In the genomic region with DNA sequence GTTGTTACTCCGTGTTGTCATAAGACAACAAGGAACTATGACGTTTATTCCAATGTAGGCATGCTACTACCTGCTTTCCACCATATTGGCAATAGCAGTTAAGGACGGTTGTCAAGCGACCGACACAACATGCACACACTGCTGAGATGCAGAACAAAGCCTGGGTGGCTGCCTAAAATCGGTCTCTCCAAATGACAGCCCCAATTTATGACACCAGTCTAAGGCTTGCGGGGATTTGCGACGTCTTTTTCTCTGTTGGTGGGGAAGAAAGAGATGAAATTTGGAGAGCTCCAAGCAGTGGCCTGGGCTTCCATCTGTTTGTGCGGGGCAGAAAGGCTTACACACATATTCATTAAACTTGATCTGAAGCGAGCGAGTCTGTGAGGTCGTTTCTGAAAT, we compare ENCODE assay signal across 9 mouse cellular contexts. TPM values are rescaled to one million over a fixed set of nuclear protein-coding genes. Genes with fewer than 3 reads are reported as not detected.
DNase-seq lines count a peak whose midpoint lies in the region; ATAC-seq lines count a peak whose summit lies in the region.
"Had no signal": no experiment of that assay in that cellular context is flagged by ENCODE, and none has a peak within 500 bp of the region (broad histone marks: within the 10 kb centered on the region; RNA-seq: fewer than 3 reads in every experiment).

No protein-coding gene starts in this region.

- no peak overlapping the region for H3K9ac ChIP-seq in embryonic facial prominence, embryonic 12.5 days
- H3K9ac ChIP-seq in intestine, embryonic 16.5 days (ENCODE audit: low read depth, low read length) = no peak overlapping the region
- H3K9ac ChIP-seq in neural tube, embryonic 12.5 days = peak overlapping the region; percentile 69

- intact Hi-C loops in left cerebral cortex, postnatal 10 days (cut with DNase I) = loop anchor here (10.0 kb wide), 1 partner anchor 309 kb away; no protein-coding TSS in a partner anchor

- peak; percentile 22 to 26 for DNase-seq in left cerebral cortex, postnatal 10 days (ENCODE audit: extremely low spot score in 1 of 2, low spot score in 2 of 2)
- no peak for DNase-seq in left cerebral cortex, adult 8-10 months (ENCODE audit: low spot score in 2 of 2)
- DNase-seq in testis, postnatal 10 days (ENCODE audit: low spot score) = no peak
- no peak for DNase-seq in adrenal gland, postnatal 25 days
- no peak for DNase-seq in thymus, postnatal 25 days

- peak overlapping the region; percentile 88 for H3K4me2 ChIP-seq in embryonic facial prominence, embryonic 12.5 days (replicated peaks)
- peak overlapping the region; percentile 92 for H3K4me2 ChIP-seq in intestine, embryonic 16.5 days (ENCODE audit: low read depth, low read length)
- peak overlapping the region; percentile 82 for H3K4me2 ChIP-seq in neural tube, embryonic 12.5 days (replicated peaks)

- 23% methylated on average over 13 of the region's 13 CpGs for WGBS in embryonic facial prominence, embryonic 12.5 days
- WGBS in intestine, embryonic 16.5 days = 20% methylated on average over 13 of the region's 13 CpGs
- WGBS in neural tube, embryonic 12.5 days = 10% methylated on average over 13 of the region's 13 CpGs

- H3K4me3 ChIP-seq in embryonic facial prominence, embryonic 12.5 days = peak overlapping the region; percentile 61
- peak overlapping the region; percentile 54 for H3K4me3 ChIP-seq in intestine, embryonic 16.5 days (ENCODE audit: low read length)
- peak overlapping the region; percentile 57 for H3K4me3 ChIP-seq in neural tube, embryonic 12.5 days
- H3K4me3 ChIP-seq: erythroblast, embryonic 14.5 days had no signal

- no peak overlapping the region for H3K27ac ChIP-seq in embryonic facial prominence, embryonic 12.5 days
- H3K27ac ChIP-seq in intestine, embryonic 16.5 days (ENCODE audit: low read length) = no peak overlapping the region
- H3K27ac ChIP-seq in neural tube, embryonic 12.5 days = 0 out of 2 replicates have a peak overlapping the region, but pooled peaks have one; percentile 64

- peaks cover 12% of the 10 kb centered on the region for H3K4me1 ChIP-seq in embryonic facial prominence, embryonic 12.5 days
- 0 out of 2 replicates have a peak, but pooled peaks cover 6% of the 10 kb centered on the region for H3K4me1 ChIP-seq in intestine, embryonic 16.5 days (ENCODE audit: control insufficient read depth, insufficient read depth, low read length)
- H3K4me1 ChIP-seq in neural tube, embryonic 12.5 days = peaks cover 3% of the 10 kb centered on the region; the same call in 1 of the 2 replicates

- peaks cover 28% of the 10 kb centered on the region for H3K27me3 ChIP-seq in embryonic facial prominence, embryonic 12.5 days
- peaks cover 19% of the 10 kb centered on the region for H3K27me3 ChIP-seq in intestine, embryonic 16.5 days (replicated peaks; ENCODE audit: control insufficient read depth, insufficient read depth, low read length)
- H3K27me3 ChIP-seq in neural tube, embryonic 12.5 days (replicated peaks) = no peaks in the 10 kb centered on the region

- H3K36me3 ChIP-seq in embryonic facial prominence, embryonic 12.5 days = no peaks in the 10 kb centered on the region
- no peaks in the 10 kb centered on the region for H3K36me3 ChIP-seq in intestine, embryonic 16.5 days (ENCODE audit: control insufficient read depth, insufficient read depth, low read length)
- no peaks in the 10 kb centered on the region for H3K36me3 ChIP-seq in neural tube, embryonic 12.5 days

- ATAC-seq in embryonic facial prominence, embryonic 12.5 days (ENCODE audit: insufficient number of reproducible peaks, insufficient read depth, low FRiP score, low TSS enrichment) = no peak
- no peak for ATAC-seq in intestine, embryonic 16.5 days
- no peak; the same call in none of the 2 replicates for ATAC-seq in neural tube, embryonic 12.5 days (ENCODE audit: low FRiP score, low read depth)

- no peaks in the 10 kb centered on the region for H3K9me3 ChIP-seq in embryonic facial prominence, embryonic 12.5 days
- no peaks in the 10 kb centered on the region for H3K9me3 ChIP-seq in intestine, embryonic 16.5 days (ENCODE audit: control insufficient read depth, low read length)
- H3K9me3 ChIP-seq in neural tube, embryonic 12.5 days = no peaks in the 10 kb centered on the region

RNA-seq across cellular contexts. Expression of gene Elmod1, which starts 1.2 kb away (rescaled TPM):
- 100 to 1,000 TPM; 180 to 198 TPM for total RNA-seq in left cerebral cortex, postnatal 10 days (2021)
- total RNA-seq in left cerebral cortex, adult 8-10 months (2022) = 100 to 1,000 TPM; 196 to 227 (median 211) TPM
- polyA plus RNA-seq in embryonic facial prominence, embryonic 12.5 days (2016; fragmentation: Nextera tagmentation; extraction: Ambion mirVana) = 0.59 and 0.90 TPM in 2 replicates
- polyA plus RNA-seq in intestine, embryonic 16.5 days (2015; fragmentation: Nextera tagmentation; extraction: Ambion mirVana) = 0.37 and 0.56 TPM in 2 replicates
- polyA plus RNA-seq in neural tube, embryonic 12.5 days (2016; fragmentation: Nextera tagmentation; extraction: Ambion mirVana) = 10.9 and 15.0 TPM in 2 replicates
- total RNA-seq in adrenal gland, postnatal 25 days (2021) = 3.6 and 3.7 TPM in 2 replicates
- polyA plus RNA-seq: erythroblast, embryonic 14.5 days had no signal

Comparison
In these comparisons a context has a peak if more than half of its experiments do, and no peak if none do; other contexts are left out.
1. DNase-seq: peak in left cerebral cortex, postnatal 10 days (2 of 2); none in left cerebral cortex, adult 8-10 months (0 of 2), testis, postnatal 10 days (single experiment), adrenal gland, postnatal 25 days (single experiment) and thymus, postnatal 25 days (single experiment).
2. RNA of gene Elmod1, which starts 1.2 kb away (total RNA-seq): 196 to 227 TPM in left cerebral cortex, adult 8-10 months and 180 to 198 TPM in left cerebral cortex, postnatal 10 days; 3.6 to 3.7 TPM in adrenal gland, postnatal 25 days; every median in the first group is over 10 times any median in the second.
3. Peak in every context shown above with its lines, with median percentiles within 50 percentile points of each other: H3K4me2 ChIP-seq and H3K4me3 ChIP-seq.